Mouse (Mus musculus) CH12.LX (cell line): ENCODE measurements around the gene Grin3b. TPM values are rescaled to one million over a fixed set of nuclear protein-coding genes. Genes with fewer than 3 reads are reported as not detected.

Source experiments
- DNase-seq: peaks from one replicate; pipeline ENCODE4 v3.0.0-alpha.2; 2013; ENCODE audit errors: extremely low read depth
- H3K27ac ChIP-seq: 2 replicates; pipeline ENCODE4 v1.5.1; 2012; ENCODE audit warnings: low read depth, mild to moderate bottlenecking, control low read depth, moderate library complexity; ENCODE audit not compliant: insufficient read depth
- H3K27me3 ChIP-seq: replicated peaks from 2 replicates; pipeline ENCODE3; 2012; ENCODE audit warnings: inconsistent platforms
- H3K36me3 ChIP-seq, 2 experiments: replicated peaks in 1 of 2; 2 replicates each; pipeline versions ENCODE3 to v1.6.1; 2012; ENCODE audit warnings: inconsistent platforms in 1 of 2, low read length in 1 of 2, mild to moderate bottlenecking in 1 of 2, mixed read lengths in 1 of 2, moderate library complexity in 1 of 2; ENCODE audit not compliant: control insufficient read depth in 1 of 2, insufficient read depth in 1 of 2
- H3K4me1 ChIP-seq, 2 experiments: 2 replicates each; pipeline ENCODE4 v1.6.1; 2012; ENCODE audit warnings: inconsistent platforms in 1 of 2, moderate library complexity in 1 of 2; ENCODE audit not compliant: insufficient read depth in 2 of 2, control insufficient read depth in 1 of 2
- H3K4me2 ChIP-seq: 2 replicates; pipeline ENCODE4 v1.6.1; 2012; ENCODE audit warnings: low read depth, mild to moderate bottlenecking, control low read depth; ENCODE audit not compliant: poor library complexity, insufficient read depth, severe bottlenecking
- H3K4me3 ChIP-seq, 3 experiments: fragments of 150-350 bp in 1 of 3; sonication (generic) in 1 of 3; replicated peaks in 1 of 3; 2 replicates each; pipeline versions ENCODE3 to v1.5.1; 2011 to 2012; ENCODE audit warnings: low read depth in 2 of 3, low read length in 2 of 3, mild to moderate bottlenecking in 2 of 3, moderate library complexity in 2 of 3, control low read depth in 1 of 3, improper control_type of control experiment in 1 of 3, inconsistent platforms in 1 of 3, mixed read lengths in 1 of 3; ENCODE audit not compliant: poor library complexity in 1 of 3
- H3K79me2 ChIP-seq: replicated peaks from 2 replicates; pipeline ENCODE4 v1.6.1; 2012; ENCODE audit warnings: mild to moderate bottlenecking, moderate library complexity; ENCODE audit not compliant: control insufficient read depth, poor library complexity, insufficient read depth, severe bottlenecking; ENCODE audit errors: extremely low read depth
- H3K9ac ChIP-seq: 2 replicates; pipeline ENCODE4 v1.6.1; 2012; ENCODE audit warnings: low read depth, mild to moderate bottlenecking, control low read depth, moderate library complexity; ENCODE audit not compliant: insufficient read depth
- H3K9me3 ChIP-seq: replicated peaks from 2 replicates; pipeline ENCODE3; 2012; ENCODE audit warnings: low read length, inconsistent platforms, mixed read lengths
- E2F4 ChIP-seq: IDR thresholded peaks from 2 replicates; pipeline ENCODE4 v1.6.1; 2011; ENCODE audit warnings: low read depth, low read length, improper control_type of control experiment; ENCODE audit not compliant: insufficient replicate concordance
- ELF1 ChIP-seq: IDR thresholded peaks from 2 replicates; pipeline ENCODE4 v1.6.1; 2014; ENCODE audit warnings: low read depth, mild to moderate bottlenecking, inconsistent platforms, low read length, improper control_type of control experiment
- GABPA ChIP-seq: IDR thresholded peaks from 2 replicates; pipeline ENCODE4 v1.6.1; 2012; ENCODE audit warnings: low read depth, low read length, improper control_type of control experiment, inconsistent platforms; ENCODE audit not compliant: insufficient replicate concordance
- JUN ChIP-seq: IDR thresholded peaks from 2 replicates; pipeline ENCODE4 v1.6.1; 2011; ENCODE audit warnings: low read depth, mild to moderate bottlenecking, low read length, improper control_type of control experiment, moderate library complexity; ENCODE audit not compliant: insufficient read depth
- MAFK ChIP-seq: IDR thresholded peaks from 2 replicates; pipeline ENCODE4 v1.6.1; 2011; ENCODE audit warnings: low read length, improper control_type of control experiment; ENCODE audit not compliant: insufficient replicate concordance
- MAX ChIP-seq: IDR thresholded peaks from 2 replicates; pipeline ENCODE4 v1.6.1; 2011; ENCODE audit warnings: low read length, improper control_type of control experiment
- MAZ ChIP-seq: IDR thresholded peaks from 2 replicates; pipeline ENCODE4 v1.6.1; 2012; ENCODE audit warnings: low read depth, mild to moderate bottlenecking, inconsistent platforms, low read length, improper control_type of control experiment, moderate library complexity
- NELFE ChIP-seq: IDR thresholded peaks from 2 replicates; pipeline ENCODE4 v1.6.1; 2011; ENCODE audit warnings: low read depth, low read length, improper control_type of control experiment
- PAX5 ChIP-seq: IDR thresholded peaks from 2 replicates; pipeline ENCODE4 v1.6.1; 2012; ENCODE audit warnings: low read length, inconsistent platforms, mixed read lengths
- POLR2AphosphoS2 ChIP-seq: IDR thresholded peaks from 2 replicates; pipeline ENCODE4 v1.6.1; 2011; ENCODE audit warnings: low read depth, low read length, improper control_type of control experiment
- RAD21 ChIP-seq: IDR thresholded peaks from 2 replicates; pipeline ENCODE4 v1.6.1; 2011; ENCODE audit warnings: low read depth, mild to moderate bottlenecking, low read length, improper control_type of control experiment, moderate library complexity
- RCOR1 ChIP-seq: conservative IDR thresholded peaks from 2 replicates; pipeline ENCODE4 v1.6.1; 2012; ENCODE audit warnings: low read depth, mild to moderate bottlenecking, inconsistent platforms, low read length, improper control_type of control experiment
- SMC3 ChIP-seq: IDR thresholded peaks from 2 replicates; pipeline ENCODE4 v1.6.1; 2011; ENCODE audit warnings: low read depth, low read length, improper control_type of control experiment
- UBTF ChIP-seq: IDR thresholded peaks from 2 replicates; pipeline ENCODE4 v1.6.1; 2012; ENCODE audit warnings: low read depth, mild to moderate bottlenecking, inconsistent platforms, low read length, improper control_type of control experiment, moderate library complexity
- USF1 ChIP-seq: IDR thresholded peaks from 2 replicates; pipeline ENCODE4 v1.6.1; 2014; ENCODE audit warnings: low read depth, mild to moderate bottlenecking, inconsistent platforms, low read length, improper control_type of control experiment
- USF2 ChIP-seq: conservative IDR thresholded peaks from 2 replicates; pipeline ENCODE4 v1.6.1; 2011; ENCODE audit warnings: low read depth, low read length, improper control_type of control experiment
- dilution Hi-C: fragments of 300-500 bp; cut with MboI; formaldehyde crosslinking; loops from 2 replicates; pipeline ENCODE4 v1.14.3; 2020; ENCODE audit warnings: low sequenced_read_pairs; ENCODE audit not compliant: extremely low pct_unique_long_range_greater_than_20kb, extremely low pct_ligation_motif_present
- in situ Hi-C: fragments of 300-500 bp; cut with MboI; formaldehyde crosslinking; loops from 3 replicates; pipeline ENCODE4 v1.14.3; 2019; ENCODE audit warnings: low sequenced_read_pairs, low pct_ligation_motif_present, low pct_unique_long_range_greater_than_20kb, mixed read lengths
- polyA plus RNA-seq: library from polyadenylated mRNA; unstranded; fragments of >175 nt; gene quantifications from 2 replicates; pipeline ENCODE4 v1.2.1, GENCODE M21; 2012; ENCODE audit warnings: low read depth; ENCODE audit not compliant: insufficient read length
- total RNA-seq, 2 experiments: library from RNA; depleted of rRNA; stranded (reverse); fragments of 300-350 nt in 1 of 2; fragments of >200 nt in 1 of 2; gene quantifications; 2 replicates each; pipeline ENCODE4 v1.2.3; 2012 to 2014

Gene Grin3b
- total and polyA plus RNA-seq, 3 experiments = 0.27 to 0.59 (median 0.56) TPM

GRCm38 (mm10) chr10:80018739-80019297, 48.3 kb downstream of the Grin3b start:
- in situ Hi-C loops = no loop called here
- Histone ChIP-seq H3K4me1 (peaks cover 18 to 43% of the 10 kb centered on the region in 2 experiments), H3K36me3 (peaks cover 36 to 69% of the 10 kb centered on the region in 2 experiments), H3K27ac (no peak overlapping the region), H3K4me3 (no peak overlapping the region), H3K79me2 (peaks cover 8% of the 10 kb centered on the region), H3K9me3 (no peaks in the 10 kb centered on the region), H3K27me3 (no peaks in the 10 kb centered on the region), H3K4me2 (peak overlapping the region; percentile 0; the same call in 1 of the 2 replicates), H3K9ac (no peak overlapping the region)
- dilution Hi-C loops = no loop called here
- no peak for DNase-seq
- TF ChIP-seq RAD21 (no peak), GABPA (no peak), USF2 (no peak), MAX (no peak)

- TF ChIP-seq USF1 = no peak
- TF ChIP-seq UBTF = no peak
- TF ChIP-seq JUN = no peak
- no peak for TF ChIP-seq RCOR1
- TF ChIP-seq E2F4 = no peak
- no peak for TF ChIP-seq ELF1
- TF ChIP-seq PAX5 = no peak
- TF ChIP-seq NELFE = no peak
- TF ChIP-seq POLR2AphosphoS2 = no peak
- TF ChIP-seq MAFK = no peak
- no peak for TF ChIP-seq MAZ
- TF ChIP-seq SMC3 = no peak
- Histone ChIP-seq H3K4me3 (no peak overlapping the region), H3K27ac (no peak overlapping the region), H3K27me3 (no peaks in the 10 kb centered on the region), H3K4me2 (no peak overlapping the region), H3K79me2 (peaks cover 8% of the 10 kb centered on the region), H3K9ac (no peak overlapping the region), H3K9me3 (no peaks in the 10 kb centered on the region), H3K4me1 (peaks cover 24 to 50% of the 10 kb centered on the region in 2 experiments), H3K36me3 (peaks cover 30 to 64% of the 10 kb centered on the region in 2 experiments)
- in situ Hi-C loops = no loop called here
- dilution Hi-C loops = no loop called here
- DNase-seq = no peak
Observed at GRCm38 (mm10) chr10:80019471-80020131, 49.1 kb downstream of the Grin3b start.
